Mouse (Mus musculus): Measurements from ENCODE around the gene Tmtc2.

GRCm38 (mm10) chr10:105144382-105144781, 429.9 kb downstream of the Tmtc2 start:
- TF ChIP-seq POLR2A (IDR thresholded peaks at IDR 0.05; ENCODE audit: low read depth, low read length) (no peak), RCOR1 (conservative IDR thresholded peaks at IDR 0.05; ENCODE audit: low read depth, low read length) (no peak), EP300 (IDR thresholded peaks at IDR 0.05; ENCODE audit: low read length) (no peak), USF2 (conservative IDR thresholded peaks at IDR 0.05; ENCODE audit: low read depth, low read length) (no peak), CTCF (conservative IDR thresholded peaks at IDR 0.05 in 1 of 2, IDR thresholded peaks at IDR 0.05 in 1 of 2; ENCODE audit: low read depth in 2 of 2, low read length in 2 of 2) (no peak), CHD2 (IDR thresholded peaks at IDR 0.05; ENCODE audit: low read length) (no peak), USF1 (IDR thresholded peaks at IDR 0.05; ENCODE audit: low read depth, low read length) (no peak), MAX (IDR thresholded peaks at IDR 0.05; ENCODE audit: low read length) (no peak), NRF1 (IDR thresholded peaks at IDR 0.05; ENCODE audit: low read depth, low read length) (no peak), GABPA (IDR thresholded peaks at IDR 0.05; ENCODE audit: insufficient replicate concordance, low read depth, low read length) (no peak), SMC3 (IDR thresholded peaks at IDR 0.05; ENCODE audit: low read depth, low read length) (no peak), SIN3A (IDR thresholded peaks at IDR 0.05; ENCODE audit: low read length) (no peak), TCF12 (IDR thresholded peaks at IDR 0.05; ENCODE audit: low read depth, low read length) (no peak), KAT2A (IDR thresholded peaks at IDR 0.05; ENCODE audit: insufficient replicate concordance, low read length) (no peak)

Measured in CH12.LX (cell line).